Mouse (Mus musculus) lung, postnatal 0 days (tissue): Measurements from ENCODE around the gene Clta. TPM values are rescaled to one million over a fixed set of nuclear protein-coding genes. Genes with fewer than 3 reads are reported as not detected.

Experiments used
- ATAC-seq: fragments of 200-750 bp; cut with Nextera tagmentation; 2 replicates; pipeline ENCODE4 v1.8.0; 2017; ENCODE audit warnings: moderate library complexity
- DNase-seq: peaks from one replicate; pipeline ENCODE4 v3.0.0-alpha.2; 2016; ENCODE audit warnings: low spot score
- H3K27ac ChIP-seq: fragments of 300-500 bp; sonication (generic); 2 replicates; pipeline ENCODE4 v1.5.1; 2014; ENCODE audit warnings: antibody characterized with exemption, mild to moderate bottlenecking, low read length, mixed read lengths
- H3K27me3 ChIP-seq: fragments of 300-500 bp; sonication (generic); replicated peaks from 2 replicates; pipeline ENCODE4 v1.6.1; 2014; ENCODE audit warnings: low read length, mixed read lengths; ENCODE audit not compliant: insufficient read depth
- H3K36me3 ChIP-seq: fragments of 300-500 bp; sonication (generic); 2 replicates; pipeline ENCODE4 v1.6.1; 2014; ENCODE audit warnings: low read length, mixed read lengths; ENCODE audit not compliant: insufficient read depth
- H3K4me1 ChIP-seq: fragments of 300-500 bp; sonication (generic); 2 replicates; pipeline ENCODE4 v1.6.1; 2014; ENCODE audit warnings: antibody characterized with exemption, low read depth, low read length, mixed read lengths; ENCODE audit not compliant: insufficient read depth
- H3K4me2 ChIP-seq: fragments of 300-500 bp; sonication (generic); replicated peaks from 2 replicates; pipeline ENCODE4 v1.6.1; 2014; ENCODE audit warnings: low read depth, mild to moderate bottlenecking, low read length, moderate library complexity, mixed read lengths
- H3K4me3 ChIP-seq: fragments of 300-500 bp; sonication (generic); 2 replicates; pipeline ENCODE4 v1.5.1; 2014; ENCODE audit warnings: low read depth, low read length
- H3K9ac ChIP-seq: fragments of 300-500 bp; sonication (generic); replicated peaks from 2 replicates; pipeline ENCODE4 v1.6.1; 2014; ENCODE audit warnings: low read depth, mild to moderate bottlenecking
- H3K9me3 ChIP-seq: fragments of 300-500 bp; sonication (generic); 2 replicates; pipeline ENCODE4 v1.6.1; 2016; ENCODE audit warnings: low read length, mixed read lengths
- CTCF ChIP-seq: IDR thresholded peaks from 2 replicates; pipeline ENCODE4 v1.5.1; 2016; ENCODE audit warnings: antibody characterized with exemption, mild to moderate bottlenecking
- EP300 ChIP-seq: IDR thresholded peaks from 2 replicates; pipeline ENCODE4 v1.6.1; 2016; ENCODE audit warnings: antibody characterized with exemption, mild to moderate bottlenecking, control low read depth
- WGBS: fragments of 180-500 bp; shearing (Covaris S2); extraction: QIAGEN DNeasy Blood & Tissue Kit; methylation state at CpG from one replicate; pipeline ENCODE4 v1.1.7; 2014; 5-methylcytosine and 5-hydroxymethylcytosine counted together
- polyA plus RNA-seq: library from polyadenylated mRNA; unstranded; fragments of >200 nt; fragmentation: Nextera tagmentation; extraction: Ambion mirVana; gene quantifications from 2 replicates; pipeline ENCODE4 v1.2.1, GENCODE M21; 2015

The Clta gene
- polyA plus RNA-seq, 1 experiment from 2014 or later: 209 TPM

GRCm38 (mm10) chr4:44078358-44078933 lies 74.2 kb downstream of the Clta start:
- TF ChIP-seq EP300 (0 out of 2 replicates have a peak, but pooled peaks have one; percentile 39), CTCF (no peak)
- H3K27me3 ChIP-seq: no peaks in the 10 kb centered on the region
- peak; percentile 76 for ATAC-seq
- H3K9me3 ChIP-seq: no peaks in the 10 kb centered on the region
- H3K9ac ChIP-seq: no peak overlapping the region
- H3K36me3 ChIP-seq: no peaks in the 10 kb centered on the region
- H3K4me2 ChIP-seq: no peak overlapping the region
- WGBS: 54% methylated on average over 7 of the region's 7 CpGs
- no peaks in the 10 kb centered on the region; the same call in 1 of the 2 replicates for H3K4me1 ChIP-seq
- H3K27ac ChIP-seq: peak overlapping the region; percentile 54; the same call in 1 of the 2 replicates
- peak; percentile 81 for DNase-seq
- no peak overlapping the region for H3K4me3 ChIP-seq

Other genes starting within 250 kb of the Clta start
- gene Olfr159, start 233.4 kb upstream of the Clta start, polyA plus RNA-seq: not detected in 2 replicates
- gene Olfr156, start 180.6 kb upstream of the Clta start, polyA plus RNA-seq: not detected in 2 replicates
- gene Olfr157, start 164.3 kb upstream of the Clta start, polyA plus RNA-seq: not detected in 2 replicates
- not detected in 2 replicates for gene Olfr155, start 152.9 kb upstream of the Clta start, polyA plus RNA-seq
- gene Reck, start 128.9 kb upstream of the Clta start, polyA plus RNA-seq: 13.6 TPM in 2 replicates
- gene Glipr2, start 47.1 kb upstream of the Clta start, polyA plus RNA-seq: 37.9 and 41.4 TPM in 2 replicates
- gene Ccin, start 21.0 kb upstream of the Clta start, polyA plus RNA-seq: not detected in 2 replicates
- gene Gne, start 79.7 kb downstream of the Clta start, polyA plus RNA-seq: 25.1 and 33.1 TPM in 2 replicates
- gene Rnf38, start 229.3 kb downstream of the Clta start, polyA plus RNA-seq: 12.1 and 12.2 TPM in 2 replicates